Mouse (Mus musculus): ENCODE data around the gene Hs3st3b1.

- TF ChIP-seq POLR2A (IDR thresholded peaks at IDR 0.05; ENCODE audit: insufficient read length, low read depth) (no peak), USF1 (IDR thresholded peaks at IDR 0.05; ENCODE audit: low read depth) (no peak)
These were observed 59.3 kb downstream of the Hs3st3b1 start for GRCm38 (mm10) chr11:63862746-63863145.
